17 mouse cellular contexts compared by ENCODE assay signal in the genomic region with DNA sequence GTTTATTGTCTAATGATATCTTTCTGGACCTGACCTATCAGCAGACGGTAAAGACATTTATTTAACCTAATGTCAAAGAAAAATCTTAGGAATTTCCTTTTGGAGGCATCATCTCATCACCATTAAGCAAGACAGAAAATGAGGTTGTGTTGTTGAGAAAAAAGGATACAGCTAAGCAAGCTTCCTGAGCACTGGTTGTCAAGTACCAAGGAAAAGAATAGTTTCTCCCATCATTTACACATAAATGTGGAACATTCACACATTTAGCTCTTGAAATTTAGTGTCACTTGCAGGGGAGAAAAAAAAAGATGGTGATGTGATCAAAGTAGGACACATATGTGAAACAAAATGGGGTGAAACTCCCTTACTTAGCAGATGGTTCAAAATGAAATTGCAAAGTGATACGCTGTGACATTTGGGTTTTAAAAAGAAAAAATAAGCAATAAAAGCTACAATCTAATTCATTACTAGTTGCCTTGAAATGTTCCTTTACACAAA.
"Had no signal": no experiment of that assay in that cellular context is flagged by ENCODE, and none has a peak within 500 bp of the region (broad histone marks: within the 10 kb centered on the region; RNA-seq: fewer than 3 reads in every experiment).

No protein-coding gene starts in this region.

- ATAC-seq: liver, postnatal 0 days; lung, postnatal 0 days; midbrain, embryonic 13.5 days; midbrain, embryonic 15.5 days had no signal

- H3K4me2 ChIP-seq: lung, embryonic 15.5 days; midbrain, embryonic 11.5 days; midbrain, embryonic 13.5 days; midbrain, embryonic 15.5 days; neural tube, embryonic 12.5 days; stomach, embryonic 15.5 days had no signal

- H3K4me1 ChIP-seq: lung, embryonic 15.5 days; megakaryocyte, embryonic 14.5 days; midbrain, embryonic 13.5 days; midbrain, embryonic 15.5 days; neural tube, embryonic 12.5 days; stomach, embryonic 15.5 days had no signal

- H3K36me3 ChIP-seq: lung, embryonic 15.5 days; midbrain, embryonic 13.5 days; midbrain, embryonic 15.5 days; neural tube, embryonic 12.5 days; stomach, embryonic 15.5 days had no signal

- DNase-seq: liver, postnatal 0 days; lung, adult 2 months; lung, postnatal 14 days; lung, postnatal 36 days; thymus, adult 18-20 months; thymus, postnatal 14 days; thymus, postnatal 36 days had no signal

- H3K27ac ChIP-seq: lung, embryonic 15.5 days; macrophage; midbrain, embryonic 13.5 days; midbrain, embryonic 15.5 days; neural tube, embryonic 12.5 days; stomach, embryonic 15.5 days; stomach, postnatal 0 days had no signal

- H3K4me3 ChIP-seq: lung, embryonic 15.5 days; megakaryocyte, embryonic 14.5 days; midbrain, embryonic 13.5 days; midbrain, embryonic 15.5 days; neural tube, embryonic 12.5 days; stomach, embryonic 15.5 days had no signal

- H3K9ac ChIP-seq: liver, postnatal 0 days; lung, embryonic 15.5 days; midbrain, embryonic 13.5 days; midbrain, embryonic 15.5 days; neural tube, embryonic 12.5 days; stomach, embryonic 15.5 days had no signal

- H3K9me3 ChIP-seq: lung, embryonic 15.5 days; megakaryocyte, embryonic 14.5 days; midbrain, embryonic 13.5 days; midbrain, embryonic 15.5 days; neural tube, embryonic 12.5 days; stomach, embryonic 15.5 days had no signal

- H3K27me3 ChIP-seq: lung, embryonic 15.5 days; megakaryocyte, embryonic 14.5 days; midbrain, embryonic 13.5 days; midbrain, embryonic 15.5 days; neural tube, embryonic 12.5 days; stomach, embryonic 15.5 days had no signal
